Mouse (Mus musculus) megakaryocyte, embryonic 14.5 days (primary cell): ENCODE measurements around the gene Polr3g. TPM values are rescaled to one million over a fixed set of nuclear protein-coding genes. Genes with fewer than 3 reads are reported as not detected.

ENCODE experiments used
- H3K27me3 ChIP-seq: replicated peaks from 2 replicates; pipeline ENCODE3; 2012; ENCODE audit warnings: inconsistent platforms
- H3K36me3 ChIP-seq: replicated peaks from 2 replicates; pipeline ENCODE3; 2012; ENCODE audit warnings: low read length, inconsistent platforms, mixed read lengths
- H3K4me1 ChIP-seq: 2 replicates; pipeline ENCODE4 v1.6.1; 2012; ENCODE audit warnings: inconsistent platforms
- H3K4me3 ChIP-seq: replicated peaks from 2 replicates; pipeline ENCODE3; 2012; ENCODE audit warnings: moderate library complexity, mild to moderate bottlenecking, inconsistent platforms
- H3K9me3 ChIP-seq: 2 replicates; pipeline ENCODE4 v1.6.1; 2012; ENCODE audit warnings: inconsistent platforms
- FLI1 ChIP-seq: IDR thresholded peaks from 2 replicates; pipeline ENCODE4 v1.6.1; 2012; ENCODE audit warnings: low read length, inconsistent platforms, mixed read lengths
- GATA1 ChIP-seq: IDR thresholded peaks from 3 replicates; pipeline ENCODE4 v1.6.1; 2012; ENCODE audit warnings: mixed read lengths, low read length, inconsistent platforms, borderline replicate concordance
- polyA plus RNA-seq: library from polyadenylated mRNA; stranded (reverse); fragments of >175 nt; gene quantifications from 2 replicates; pipeline ENCODE4 v1.2.3, GENCODE M21; 2012; ENCODE audit warnings: low replicate concordance; ENCODE audit not compliant: insufficient read depth

The Polr3g gene
- polyA plus RNA-seq, 1 experiment = 1.4 TPM

DNA sequence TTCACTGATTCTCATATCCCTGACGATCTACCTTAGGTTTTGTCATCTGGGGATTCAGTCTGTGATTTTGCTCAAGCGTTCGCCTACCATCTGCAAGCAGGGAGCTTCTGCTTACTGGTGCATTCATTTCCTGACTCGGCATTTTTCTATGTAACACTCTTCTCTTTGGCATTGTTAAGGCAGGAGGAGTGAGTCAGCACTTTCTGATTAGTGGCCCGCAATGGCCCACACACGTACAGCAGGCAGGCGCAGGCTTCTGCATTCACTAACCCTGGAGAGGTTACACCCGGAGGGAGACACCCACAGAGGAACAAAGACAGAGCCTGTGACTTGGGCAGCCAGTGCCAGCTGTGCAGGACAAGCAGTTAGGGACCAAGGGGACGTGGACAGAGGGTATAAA, 19.2 kb downstream of the Polr3g start:
- H3K36me3 ChIP-seq = peaks cover 67% of the 10 kb centered on the region
- peak overlapping the region; percentile 80 for H3K4me3 ChIP-seq
- H3K27me3 ChIP-seq = no peaks in the 10 kb centered on the region
- H3K9me3 ChIP-seq = no peaks in the 10 kb centered on the region
- TF ChIP-seq FLI1 (no peak), GATA1 (no peak)
- H3K4me1 ChIP-seq = peaks cover 33% of the 10 kb centered on the region

DNA sequence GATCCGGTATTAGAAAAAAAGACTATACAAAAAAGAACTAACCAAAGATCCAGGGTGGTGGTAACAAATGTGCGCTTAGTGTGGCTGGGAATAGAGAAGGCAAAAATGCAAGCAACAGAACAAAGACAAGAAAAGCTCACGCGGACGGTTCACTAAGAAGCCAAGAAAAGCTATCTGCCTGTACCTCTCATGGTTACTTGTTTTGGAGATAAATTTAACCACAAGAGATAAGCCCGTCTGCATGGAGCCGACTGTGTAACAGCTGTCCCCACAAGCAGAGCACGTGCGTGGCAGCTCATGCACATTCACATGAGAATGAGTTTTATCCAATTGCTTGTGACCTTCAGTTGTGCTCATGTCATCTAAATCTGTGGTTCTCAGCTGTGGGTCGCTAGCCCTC, 20.3 kb downstream of the Polr3g start:
- Histone ChIP-seq H3K27me3 (no peaks in the 10 kb centered on the region), H3K4me1 (peaks cover 24% of the 10 kb centered on the region), H3K36me3 (peaks cover 70% of the 10 kb centered on the region), H3K4me3 (peak overlapping the region; percentile 56), H3K9me3 (no peaks in the 10 kb centered on the region)
- TF ChIP-seq GATA1 = no peak
- no peak for TF ChIP-seq FLI1

DNA sequence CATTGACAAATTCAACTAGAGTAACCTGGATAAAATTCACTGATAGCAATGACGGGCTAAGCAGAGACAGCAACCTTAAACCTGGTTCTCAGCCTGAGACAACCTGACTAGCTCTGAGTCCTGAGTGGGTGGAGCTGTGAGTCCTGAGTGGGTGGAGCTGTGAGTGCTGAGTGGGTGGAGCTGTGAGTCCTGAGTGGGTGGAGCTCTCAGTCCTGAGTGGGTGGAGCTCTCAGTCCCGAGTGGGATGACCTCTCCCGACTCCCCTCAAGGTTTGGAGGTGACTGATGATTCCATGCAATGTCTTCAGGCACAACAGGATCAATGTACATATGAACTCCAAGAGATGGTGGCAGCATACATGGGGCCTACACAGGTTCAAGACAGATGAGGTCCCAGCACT, 21.2 kb downstream of the Polr3g start:
- peaks cover 73% of the 10 kb centered on the region for H3K36me3 ChIP-seq
- H3K4me3 ChIP-seq = no peak overlapping the region
- H3K4me1 ChIP-seq = peaks cover 24% of the 10 kb centered on the region
- no peaks in the 10 kb centered on the region for H3K9me3 ChIP-seq
- H3K27me3 ChIP-seq = no peaks in the 10 kb centered on the region
- TF ChIP-seq FLI1 = no peak
- no peak for TF ChIP-seq GATA1

DNA sequence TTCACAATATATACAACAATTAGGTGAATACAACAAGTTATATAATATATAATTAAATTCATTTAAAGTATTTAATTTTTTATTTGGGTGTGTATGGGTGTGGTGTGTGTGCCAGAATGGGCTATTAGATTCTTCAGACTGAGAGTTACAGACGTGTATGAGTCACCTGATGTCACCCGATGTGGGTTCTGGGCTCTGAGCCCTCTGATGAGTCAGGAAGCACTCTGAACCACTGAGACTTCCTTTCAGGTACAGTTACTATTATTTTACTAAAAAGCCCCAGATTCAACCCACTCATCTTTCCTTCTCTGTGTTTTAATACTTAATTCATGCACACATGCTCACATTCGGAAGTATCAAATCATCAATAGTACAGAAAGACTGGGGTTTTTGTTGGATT, 25.9 kb downstream of the Polr3g start:
- Histone ChIP-seq H3K9me3 (no peaks in the 10 kb centered on the region), H3K4me1 (peaks cover 13% of the 10 kb centered on the region), H3K4me3 (no peak overlapping the region), H3K27me3 (no peaks in the 10 kb centered on the region), H3K36me3 (peaks cover 84% of the 10 kb centered on the region)
- no peak for TF ChIP-seq FLI1
- TF ChIP-seq GATA1 = no peak

DNA sequence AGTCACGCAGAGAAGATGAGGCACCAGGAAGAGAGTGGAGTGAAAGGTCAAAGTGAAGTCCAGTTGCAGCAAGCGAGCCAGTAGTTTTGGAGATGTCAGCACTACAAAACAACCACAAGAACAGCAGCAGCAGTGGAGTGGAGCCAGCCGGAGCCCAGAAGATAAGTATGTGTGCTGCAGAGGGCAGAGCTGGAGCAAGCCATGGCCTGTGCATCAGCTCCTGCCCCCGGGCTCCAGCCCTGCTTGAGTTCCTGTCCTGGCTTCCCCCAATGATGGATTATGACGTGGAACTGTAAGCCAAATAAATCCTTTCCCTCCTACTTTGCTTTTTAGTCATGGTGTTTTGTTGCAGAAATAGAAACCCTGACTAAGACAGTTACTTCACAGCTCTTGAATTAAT, 26.6 kb downstream of the Polr3g start:
- Histone ChIP-seq H3K27me3 (no peaks in the 10 kb centered on the region), H3K4me3 (no peak overlapping the region), H3K4me1 (peaks cover 9% of the 10 kb centered on the region), H3K9me3 (no peaks in the 10 kb centered on the region), H3K36me3 (peaks cover 84% of the 10 kb centered on the region)
- TF ChIP-seq GATA1 (no peak), FLI1 (no peak)

DNA sequence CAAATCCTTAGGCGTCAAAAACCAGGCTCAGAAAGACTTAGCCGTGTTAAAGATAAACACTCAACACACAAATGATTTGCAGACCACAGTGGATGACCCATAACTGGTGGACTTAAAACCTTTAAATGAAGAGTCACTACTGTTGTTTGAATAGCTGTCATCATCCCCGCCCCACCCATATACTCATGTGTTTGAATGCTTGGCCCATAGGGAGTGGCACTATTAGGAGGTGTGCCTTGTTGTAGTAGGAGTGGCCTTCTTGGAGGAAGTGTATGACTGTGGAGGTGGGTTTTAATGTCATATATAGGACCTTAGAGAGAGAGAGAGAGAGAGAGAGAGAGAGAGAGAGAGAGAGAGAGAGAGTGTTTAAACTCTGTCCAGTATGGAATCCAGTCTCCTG, 27.7 kb downstream of the Polr3g start:
- Histone ChIP-seq H3K4me1 (peaks cover 9% of the 10 kb centered on the region), H3K27me3 (no peaks in the 10 kb centered on the region), H3K4me3 (no peak overlapping the region), H3K9me3 (no peaks in the 10 kb centered on the region), H3K36me3 (peaks cover 85% of the 10 kb centered on the region)
- no peak for TF ChIP-seq FLI1

DNA sequence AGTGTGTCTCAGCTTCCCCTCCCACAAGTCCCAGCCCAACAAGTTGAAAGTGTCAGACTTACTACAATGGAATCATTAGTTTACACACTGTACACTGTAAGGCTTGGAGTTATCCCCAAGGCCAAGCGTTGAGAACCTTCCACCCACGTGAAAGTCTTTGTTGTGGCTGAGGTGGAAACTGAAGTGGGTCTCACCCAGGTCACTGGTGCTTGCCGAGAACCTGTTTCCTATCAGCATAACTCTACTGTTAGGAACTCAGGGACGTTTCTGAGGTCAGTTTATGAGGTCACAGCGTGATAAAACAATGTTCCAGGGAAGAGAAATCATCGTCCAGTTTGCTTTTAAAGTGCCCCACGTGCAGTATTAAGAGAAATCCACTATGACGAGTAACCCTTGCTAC, 35.5 kb downstream of the Polr3g start:
- Histone ChIP-seq H3K4me3 (no peak overlapping the region), H3K4me1 (no peaks in the 10 kb centered on the region), H3K27me3 (no peaks in the 10 kb centered on the region), H3K9me3 (no peaks in the 10 kb centered on the region), H3K36me3 (peaks cover 86% of the 10 kb centered on the region)
- no peak for TF ChIP-seq FLI1
- TF ChIP-seq GATA1 = no peak

DNA sequence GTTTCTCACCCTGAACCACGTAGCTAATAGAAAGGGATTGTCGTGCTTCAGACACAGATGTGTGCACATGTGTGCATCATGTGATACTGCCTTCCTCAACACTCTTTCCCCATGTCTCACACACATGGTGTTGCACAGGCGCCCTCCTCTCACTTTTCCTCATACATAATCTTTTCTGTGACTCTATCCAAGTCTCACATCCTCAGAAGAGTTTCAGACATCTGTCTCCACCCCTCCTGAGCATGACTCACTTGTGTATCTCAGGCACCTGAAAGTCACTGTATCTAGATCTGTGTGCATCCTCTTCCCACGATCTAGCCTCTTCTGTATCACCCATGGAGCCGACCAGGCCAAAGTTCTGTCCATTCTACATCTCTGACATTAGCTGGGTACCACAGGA, 43.1 kb downstream of the Polr3g start:
- no peak for TF ChIP-seq GATA1
- no peak for TF ChIP-seq FLI1
- Histone ChIP-seq H3K4me1 (peaks cover 18% of the 10 kb centered on the region), H3K4me3 (no peak overlapping the region), H3K36me3 (peaks cover 82% of the 10 kb centered on the region), H3K9me3 (no peaks in the 10 kb centered on the region), H3K27me3 (no peaks in the 10 kb centered on the region)

DNA sequence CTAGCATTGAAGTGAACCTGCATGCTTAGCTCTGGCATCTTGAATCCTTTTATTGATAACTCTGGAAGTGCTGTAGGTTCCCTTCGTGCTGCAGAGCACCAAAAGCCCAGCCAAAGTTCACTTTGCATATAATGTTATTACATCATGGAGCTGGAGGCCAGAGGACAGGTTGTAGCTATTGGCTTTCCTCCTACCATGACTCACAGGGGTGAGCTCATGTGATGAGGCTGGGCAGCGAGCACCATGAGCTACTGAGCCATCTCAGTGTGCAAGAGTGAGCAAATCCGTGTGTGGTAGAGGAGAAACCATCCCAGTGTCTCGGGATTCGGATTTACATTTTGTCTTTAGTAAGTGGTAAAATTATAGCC, 46.5 kb downstream of the Polr3g start:
- Histone ChIP-seq H3K27me3 (no peaks in the 10 kb centered on the region), H3K4me1 (peaks cover 22% of the 10 kb centered on the region), H3K36me3 (peaks cover 60% of the 10 kb centered on the region), H3K9me3 (no peaks in the 10 kb centered on the region), H3K4me3 (no peak overlapping the region)
- TF ChIP-seq GATA1 (no peak), FLI1 (no peak)

DNA sequence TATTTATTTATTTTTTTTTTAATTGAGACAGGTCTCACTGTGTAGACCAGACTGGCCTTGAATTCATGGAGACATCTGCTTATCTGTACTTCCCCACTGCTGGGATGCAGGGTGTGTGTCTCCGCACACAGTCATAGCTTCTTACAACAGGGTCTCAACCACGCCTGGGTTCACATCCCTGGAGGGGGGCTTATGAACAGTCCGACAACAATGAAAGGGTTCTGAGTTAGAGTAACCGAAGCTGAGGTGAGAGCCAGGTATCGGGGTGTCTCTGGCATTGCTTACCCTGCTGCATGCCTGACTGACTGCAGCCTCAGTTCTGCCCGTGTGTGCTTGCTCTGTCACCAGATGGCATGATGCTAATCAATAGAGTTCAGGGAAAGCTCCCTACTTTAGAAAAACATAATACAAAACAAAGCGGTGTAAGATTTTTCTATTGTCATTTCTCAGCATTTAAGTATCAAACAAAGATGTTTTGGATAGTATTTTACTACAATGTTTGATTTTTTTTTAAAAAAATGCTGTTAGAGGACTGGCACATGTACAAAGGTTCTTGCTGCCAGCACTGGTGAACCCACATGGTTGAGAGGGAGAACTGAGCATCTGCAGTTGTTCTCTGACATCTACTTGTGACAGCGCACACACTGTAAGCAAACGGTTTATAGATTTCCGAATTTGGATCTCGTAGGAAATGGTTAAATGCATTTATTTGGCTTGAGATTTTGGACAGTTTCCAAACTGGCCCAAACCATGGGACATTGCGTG, 47.1 kb downstream of the Polr3g start:
- no peak for TF ChIP-seq FLI1
- TF ChIP-seq GATA1 = no peak
- H3K9me3 ChIP-seq = no peaks in the 10 kb centered on the region
- H3K27me3 ChIP-seq = no peaks in the 10 kb centered on the region
- peaks cover 23% of the 10 kb centered on the region for H3K4me1 ChIP-seq
- H3K36me3 ChIP-seq = peaks cover 54% of the 10 kb centered on the region
- H3K4me3 ChIP-seq = no peak overlapping the region
